Mouse (Mus musculus): ENCODE data around the gene Pkdcc. TPM values are rescaled to one million over a fixed set of nuclear protein-coding genes. Genes with fewer than 3 reads are reported as not detected.

Pkdcc gene
- polyA plus RNA-seq, 1 experiment from 2014 or later = 7.1 TPM

- WGBS = 55% methylated on average over 9 of the region's 9 CpGs
- Histone ChIP-seq H3K27me3 (no peaks in the 10 kb centered on the region), H3K9ac (no peak overlapping the region), H3K36me3 (no peaks in the 10 kb centered on the region), H3K9me3 (no peaks in the 10 kb centered on the region), H3K4me1 (replicated peaks) (peaks cover 4% of the 10 kb centered on the region; the same call in 1 of the 2 replicates), H3K4me2 (no peak overlapping the region), H3K4me3 (no peak overlapping the region), H3K27ac (replicated peaks) (no peak overlapping the region)
- no peak for ATAC-seq (ENCODE audit: low FRiP score, low read depth)
These were observed 24.3 kb upstream of the Pkdcc start for GRCm38 (mm10) chr17:83190810-83191209.

- Histone ChIP-seq H3K27ac (replicated peaks) (no peak overlapping the region), H3K9ac (no peak overlapping the region), H3K9me3 (no peaks in the 10 kb centered on the region), H3K4me3 (no peak overlapping the region), H3K36me3 (no peaks in the 10 kb centered on the region), H3K4me1 (replicated peaks) (no peaks in the 10 kb centered on the region; the same call in 1 of the 2 replicates), H3K4me2 (no peak overlapping the region), H3K27me3 (no peaks in the 10 kb centered on the region)
- WGBS = 80% methylated on average over 4 of the region's 4 CpGs
- no peak for ATAC-seq (ENCODE audit: low FRiP score, low read depth)
These were observed 20.6 kb upstream of the Pkdcc start for GRCm38 (mm10) chr17:83194491-83194890.

DNA sequence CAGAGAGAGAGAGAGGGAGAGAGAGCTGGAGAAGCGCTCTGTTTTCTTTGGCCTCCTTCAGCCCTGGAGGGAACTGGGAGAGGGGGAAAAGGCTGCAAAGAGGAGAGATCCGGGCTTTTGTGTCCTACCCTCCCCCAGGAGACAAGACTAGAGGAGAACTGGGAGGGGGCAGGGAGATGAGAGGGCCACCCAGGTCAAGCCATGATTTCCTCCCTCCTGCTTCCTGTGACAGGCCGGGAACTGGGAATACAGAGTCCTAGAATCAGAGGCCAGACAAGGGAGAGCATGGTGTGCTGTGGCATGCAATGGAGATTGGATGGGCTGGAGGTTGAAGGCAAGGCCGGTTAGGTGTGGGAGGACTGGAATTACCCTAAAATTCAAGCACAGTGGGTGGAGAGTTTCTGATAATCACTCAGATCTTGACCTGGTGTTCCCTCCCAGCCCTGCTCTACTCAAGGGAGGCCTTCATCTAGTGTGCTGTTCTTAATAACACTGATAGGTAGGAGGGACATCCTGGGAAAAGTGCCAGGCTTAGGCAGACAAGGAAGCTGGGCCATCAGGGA lies 17.6 kb upstream of the Pkdcc start:
- Histone ChIP-seq H3K4me2 (no peak overlapping the region), H3K36me3 (no peaks in the 10 kb centered on the region), H3K9ac (no peak overlapping the region), H3K4me1 (replicated peaks) (peaks cover 6% of the 10 kb centered on the region; the same call in 1 of the 2 replicates), H3K27me3 (no peaks in the 10 kb centered on the region), H3K9me3 (no peaks in the 10 kb centered on the region), H3K4me3 (no peak overlapping the region), H3K27ac (replicated peaks) (no peak overlapping the region)
- no peak for ATAC-seq (ENCODE audit: low FRiP score, low read depth)
- 52% methylated on average over 4 of the region's 4 CpGs for WGBS

GRCm38 (mm10) chr17:83200469-83200868 lies 14.6 kb upstream of the Pkdcc start:
- H3K27ac ChIP-seq (replicated peaks) = no peak overlapping the region
- WGBS = 64% methylated on average over 5 of the region's 5 CpGs
- H3K4me3 ChIP-seq = no peak overlapping the region
- no peaks in the 10 kb centered on the region for H3K27me3 ChIP-seq
- H3K36me3 ChIP-seq = no peaks in the 10 kb centered on the region
- H3K4me1 ChIP-seq (replicated peaks) = peaks cover 19% of the 10 kb centered on the region
- ATAC-seq (ENCODE audit: low FRiP score, low read depth) = no peak
- H3K4me2 ChIP-seq = no peak overlapping the region
- H3K9me3 ChIP-seq = no peaks in the 10 kb centered on the region
- no peak overlapping the region for H3K9ac ChIP-seq

DNA sequence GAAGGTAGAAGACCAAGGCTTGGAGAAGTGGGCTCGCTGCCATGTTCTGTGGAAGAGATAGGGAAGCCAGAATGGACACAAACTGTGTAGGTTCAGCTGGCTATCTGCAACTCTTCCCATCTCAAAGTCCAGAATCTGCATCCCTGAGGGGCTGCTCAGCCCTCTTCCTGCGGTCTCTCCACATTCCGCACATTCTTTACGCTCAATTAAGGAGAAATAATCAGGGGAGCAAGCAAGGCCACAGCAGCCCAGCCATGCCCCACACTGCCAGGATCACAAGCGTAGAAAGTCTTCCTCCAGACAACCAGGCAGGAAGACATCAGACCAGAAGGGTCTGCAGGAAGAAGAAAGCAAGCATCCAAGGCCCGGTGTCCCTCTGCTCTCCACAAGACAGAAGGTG lies 13.8 kb upstream of the Pkdcc start:
- no peak overlapping the region for H3K4me2 ChIP-seq
- WGBS = 20% methylated on average over 6 of the region's 6 CpGs
- no peak overlapping the region for H3K9ac ChIP-seq
- H3K9me3 ChIP-seq = no peaks in the 10 kb centered on the region
- H3K4me1 ChIP-seq (replicated peaks) = peaks cover 19% of the 10 kb centered on the region
- H3K27me3 ChIP-seq = no peaks in the 10 kb centered on the region
- no peak for ATAC-seq (ENCODE audit: low FRiP score, low read depth)
- no peak overlapping the region for H3K4me3 ChIP-seq
- no peak overlapping the region for H3K27ac ChIP-seq (replicated peaks)
- no peaks in the 10 kb centered on the region for H3K36me3 ChIP-seq

GRCm38 (mm10) chr17:83203692-83204383 lies 11.3 kb upstream of the Pkdcc start:
- peak; percentile 23; the same call in 1 of the 2 replicates for ATAC-seq (ENCODE audit: low FRiP score, low read depth)
- Histone ChIP-seq H3K4me3 (no peak overlapping the region), H3K4me2 (no peak overlapping the region), H3K9me3 (no peaks in the 10 kb centered on the region), H3K27ac (replicated peaks) (no peak overlapping the region), H3K9ac (no peak overlapping the region), H3K27me3 (no peaks in the 10 kb centered on the region), H3K4me1 (replicated peaks) (peaks cover 19% of the 10 kb centered on the region), H3K36me3 (no peaks in the 10 kb centered on the region)
- WGBS = 19% methylated on average over 8 of the region's 8 CpGs

- no peak for ATAC-seq (ENCODE audit: low FRiP score, low read depth)
- no peaks in the 10 kb centered on the region for H3K9me3 ChIP-seq
- 0 out of 2 replicates have a peak, but pooled peaks cover 3% of the 10 kb centered on the region for H3K27me3 ChIP-seq
- H3K4me2 ChIP-seq = no peak overlapping the region
- no peak overlapping the region for H3K9ac ChIP-seq
- H3K36me3 ChIP-seq = no peaks in the 10 kb centered on the region
- WGBS = 95% methylated on average over 3 of the region's 3 CpGs
- H3K4me1 ChIP-seq (replicated peaks) = peaks cover 13% of the 10 kb centered on the region
- no peak overlapping the region for H3K4me3 ChIP-seq
- no peak overlapping the region for H3K27ac ChIP-seq (replicated peaks)
These were observed 7.8 kb upstream of the Pkdcc start for GRCm38 (mm10) chr17:83207296-83207695.

DNA sequence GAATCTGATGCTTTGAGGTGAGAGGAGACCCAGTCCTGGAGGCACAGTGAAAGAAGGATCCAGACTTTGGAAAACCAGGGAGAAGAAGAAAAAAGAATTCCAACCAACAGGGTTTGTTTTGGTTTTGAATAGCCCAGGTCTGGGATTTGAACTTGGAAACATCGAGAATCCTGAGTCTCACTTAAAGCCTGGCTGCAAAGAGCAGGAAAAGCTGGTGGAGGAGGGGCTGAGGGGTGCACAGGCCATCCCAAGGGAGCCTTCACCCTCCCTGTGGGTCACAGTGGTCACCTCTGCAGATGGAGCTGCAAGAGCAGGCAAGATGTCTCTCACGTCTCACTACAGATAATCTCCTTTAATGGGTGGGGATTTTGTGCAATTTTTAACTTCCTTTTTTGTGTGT lies 6.6 kb upstream of the Pkdcc start:
- no peaks in the 10 kb centered on the region for H3K36me3 ChIP-seq
- no peak for ATAC-seq (ENCODE audit: low FRiP score, low read depth)
- H3K9me3 ChIP-seq = no peaks in the 10 kb centered on the region
- H3K4me2 ChIP-seq = no peak overlapping the region
- H3K4me1 ChIP-seq (replicated peaks) = peaks cover 17% of the 10 kb centered on the region
- H3K9ac ChIP-seq = no peak overlapping the region
- 70% methylated on average over 2 of the region's 2 CpGs for WGBS
- H3K27ac ChIP-seq (replicated peaks) = no peak overlapping the region
- 0 out of 2 replicates have a peak, but pooled peaks cover 3% of the 10 kb centered on the region for H3K27me3 ChIP-seq
- H3K4me3 ChIP-seq = no peak overlapping the region

DNA sequence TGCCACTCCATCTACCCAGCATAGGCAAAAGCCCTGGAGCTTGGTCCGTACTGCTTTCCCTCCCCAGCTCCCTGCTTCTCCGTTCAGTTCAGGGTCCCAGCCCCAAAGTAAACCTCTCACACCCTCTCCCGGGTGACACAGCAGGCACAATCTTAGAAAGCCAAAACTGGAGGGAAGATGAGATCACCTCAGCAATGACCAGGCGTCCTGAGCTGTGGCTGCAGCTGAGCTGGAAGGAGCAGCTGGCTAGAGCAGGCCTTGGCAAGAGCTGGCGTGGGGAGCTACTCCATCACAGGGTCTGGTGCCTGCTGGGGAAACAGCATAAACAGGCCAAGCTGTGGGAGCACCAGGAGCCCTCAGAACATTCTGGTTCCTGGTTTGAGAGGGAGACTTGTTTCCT lies 4.6 kb upstream of the Pkdcc start:
- 69% methylated on average over 5 of the region's 5 CpGs for WGBS
- peaks cover 16% of the 10 kb centered on the region for H3K4me1 ChIP-seq (replicated peaks)
- H3K9ac ChIP-seq = no peak overlapping the region
- H3K27me3 ChIP-seq = 0 out of 2 replicates have a peak, but pooled peaks cover 3% of the 10 kb centered on the region
- no peaks in the 10 kb centered on the region for H3K9me3 ChIP-seq
- ATAC-seq (ENCODE audit: low FRiP score, low read depth) = no peak
- H3K27ac ChIP-seq (replicated peaks) = no peak overlapping the region
- no peak overlapping the region for H3K4me3 ChIP-seq
- no peaks in the 10 kb centered on the region for H3K36me3 ChIP-seq
- H3K4me2 ChIP-seq = no peak overlapping the region

- no peaks in the 10 kb centered on the region for H3K9me3 ChIP-seq
- WGBS = 79% methylated on average over 10 of the region's 10 CpGs
- no peak overlapping the region for H3K27ac ChIP-seq (replicated peaks)
- ATAC-seq (ENCODE audit: low FRiP score, low read depth) = no peak
- H3K4me1 ChIP-seq (replicated peaks) = peaks cover 19% of the 10 kb centered on the region
- no peaks in the 10 kb centered on the region for H3K36me3 ChIP-seq
- H3K27me3 ChIP-seq = 0 out of 2 replicates have a peak, but pooled peaks cover 3% of the 10 kb centered on the region
- H3K4me2 ChIP-seq = no peak overlapping the region
- no peak overlapping the region for H3K9ac ChIP-seq
- no peak overlapping the region for H3K4me3 ChIP-seq
These were observed 3.9 kb upstream of the Pkdcc start for GRCm38 (mm10) chr17:83211196-83211595.

DNA sequence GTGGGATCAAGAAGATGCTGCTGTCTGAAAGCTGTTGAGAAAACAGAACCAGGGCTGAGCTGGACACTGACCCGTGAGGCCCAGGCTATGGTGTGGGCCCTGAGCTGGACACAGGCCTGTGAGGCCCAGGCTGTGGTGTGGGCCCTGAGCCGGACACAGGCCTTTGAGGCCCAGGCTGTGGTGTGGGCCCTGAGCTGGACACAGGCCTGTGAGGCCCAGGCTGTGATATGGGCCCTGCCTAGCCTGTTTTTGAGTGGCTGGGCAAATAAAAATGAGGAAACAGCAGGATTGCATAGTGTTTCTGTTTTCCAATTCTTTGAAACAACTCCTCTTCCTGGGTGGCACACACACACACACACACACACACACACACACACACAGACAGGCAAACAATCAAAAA lies 2.7 kb upstream of the Pkdcc start:
- no peaks in the 10 kb centered on the region for H3K9me3 ChIP-seq
- H3K4me1 ChIP-seq (replicated peaks) = peaks cover 32% of the 10 kb centered on the region
- no peak overlapping the region for H3K4me2 ChIP-seq
- H3K27ac ChIP-seq (replicated peaks) = no peak overlapping the region
- 75% methylated on average over 2 of the region's 2 CpGs for WGBS
- no peaks in the 10 kb centered on the region for H3K36me3 ChIP-seq
- H3K4me3 ChIP-seq = no peak overlapping the region
- H3K9ac ChIP-seq = no peak overlapping the region
- 0 out of 2 replicates have a peak, but pooled peaks cover 3% of the 10 kb centered on the region for H3K27me3 ChIP-seq
- no peak for ATAC-seq (ENCODE audit: low FRiP score, low read depth)

- Histone ChIP-seq H3K27me3 (0 out of 2 replicates have a peak, but pooled peaks cover 3% of the 10 kb centered on the region), H3K4me3 (peak overlapping the region; percentile 83; the same call in 1 of the 2 replicates), H3K9me3 (no peaks in the 10 kb centered on the region), H3K9ac (no peak overlapping the region), H3K4me2 (peak overlapping the region; percentile 98), H3K36me3 (no peaks in the 10 kb centered on the region), H3K27ac (replicated peaks) (peak overlapping the region; percentile 86), H3K4me1 (replicated peaks) (peaks cover 41% of the 10 kb centered on the region)
- 51% methylated on average over 9 of the region's 9 CpGs for WGBS
- ATAC-seq (ENCODE audit: low FRiP score, low read depth) = no peak
These were observed 1.7 kb upstream of the Pkdcc start for GRCm38 (mm10) chr17:83213228-83213915.
